Mouse (Mus musculus): ENCODE results near the gene Slc9a6. TPM values are rescaled to one million over a fixed set of nuclear protein-coding genes. Genes with fewer than 3 reads are reported as not detected.

The Slc9a6 gene
- polyA plus RNA-seq, 1 experiment from 2014 or later: 11.8 TPM

GRCm38 (mm10) chrX:56703965-56704562, 94.5 kb downstream of the Slc9a6 start:
- Histone ChIP-seq H3K27me3 (no peaks in the 10 kb centered on the region), H3K9me3 (no peaks in the 10 kb centered on the region), H3K9ac (no peak overlapping the region), H3K4me1 (no peaks in the 10 kb centered on the region), H3K27ac (no peak overlapping the region), H3K4me2 (no peak overlapping the region), H3K4me3 (no peak overlapping the region), H3K36me3 (no peaks in the 10 kb centered on the region)
- 69% methylated on average over 8 of the region's 8 CpGs for WGBS
- no peak for ATAC-seq (ENCODE audit: borderline replicate concordance, extremely low read depth, low FRiP score, low TSS enrichment)

- peak; percentile 83 for ATAC-seq (ENCODE audit: borderline replicate concordance, extremely low read depth, low FRiP score, low TSS enrichment)
- 46% methylated on average over 6 of the region's 6 CpGs for WGBS
- Histone ChIP-seq H3K9ac (no peak overlapping the region), H3K4me1 (no peaks in the 10 kb centered on the region), H3K4me2 (no peak overlapping the region), H3K27ac (peak overlapping the region; percentile 58), H3K27me3 (no peaks in the 10 kb centered on the region), H3K36me3 (no peaks in the 10 kb centered on the region), H3K9me3 (no peaks in the 10 kb centered on the region), H3K4me3 (no peak overlapping the region)
Measured at GRCm38 (mm10) chrX:56708592-56709370, 99.2 kb downstream of the Slc9a6 start.

- no peaks in the 10 kb centered on the region for H3K36me3 ChIP-seq
- H3K9ac ChIP-seq: no peak overlapping the region
- no peak overlapping the region for H3K27ac ChIP-seq
- no peak for ATAC-seq (ENCODE audit: borderline replicate concordance, extremely low read depth, low FRiP score, low TSS enrichment)
- H3K9me3 ChIP-seq: no peaks in the 10 kb centered on the region
- no peak overlapping the region for H3K4me3 ChIP-seq
- WGBS: 78% methylated on average over 1 of the region's 1 CpGs
- H3K4me2 ChIP-seq: no peak overlapping the region
- H3K4me1 ChIP-seq: no peaks in the 10 kb centered on the region
- H3K27me3 ChIP-seq: no peaks in the 10 kb centered on the region
Measured at GRCm38 (mm10) chrX:56710522-56710921, 101.0 kb downstream of the Slc9a6 start.

- Histone ChIP-seq H3K36me3 (no peaks in the 10 kb centered on the region), H3K27me3 (no peaks in the 10 kb centered on the region), H3K9ac (no peak overlapping the region), H3K27ac (no peak overlapping the region), H3K4me1 (no peaks in the 10 kb centered on the region), H3K4me2 (no peak overlapping the region), H3K4me3 (no peak overlapping the region), H3K9me3 (no peaks in the 10 kb centered on the region)
- 56% methylated on average over 1 of the region's 1 CpGs for WGBS
- ATAC-seq (ENCODE audit: borderline replicate concordance, extremely low read depth, low FRiP score, low TSS enrichment): no peak
Measured at GRCm38 (mm10) chrX:56712666-56713065, 103.1 kb downstream of the Slc9a6 start.

Small RNA genes within 50 kb of the gene (microRNA-seq; reads per million reads assigned to microRNA genes)
- not detected for gene Mir5116

Other genes with a start within 250 kb of the Slc9a6 start
- 7.5 and 7.9 TPM in 2 replicates for gene Smim10l2a, start 235.2 kb upstream of the Slc9a6 start, polyA plus RNA-seq (2015; fragmentation: Nextera tagmentation; extraction: Ambion mirVana)
- gene Gm2174, start 161.8 kb upstream of the Slc9a6 start, polyA plus RNA-seq (2015; fragmentation: Nextera tagmentation; extraction: Ambion mirVana): 1.3 and 3.1 TPM in 2 replicates
- gene Ints6l, start 154.9 kb upstream of the Slc9a6 start, polyA plus RNA-seq (2015; fragmentation: Nextera tagmentation; extraction: Ambion mirVana): 26.5 and 26.9 TPM in 2 replicates
- not detected in 2 replicates for gene Gm10477, start 85.0 kb upstream of the Slc9a6 start, polyA plus RNA-seq (2015; fragmentation: Nextera tagmentation; extraction: Ambion mirVana)
- gene Gm648, start 60.2 kb upstream of the Slc9a6 start, polyA plus RNA-seq (2015; fragmentation: Nextera tagmentation; extraction: Ambion mirVana): 0.14 TPM in 1 of 2 replicates, not detected in the other
- 25.1 and 26.8 TPM in 2 replicates for gene Mmgt1, start 11.7 kb upstream of the Slc9a6 start, polyA plus RNA-seq (2015; fragmentation: Nextera tagmentation; extraction: Ambion mirVana)
- 366 and 418 TPM in 2 replicates for gene Fhl1, start 122.0 kb downstream of the Slc9a6 start, polyA plus RNA-seq (2015; fragmentation: Nextera tagmentation; extraction: Ambion mirVana)
- 2.5 and 2.7 TPM in 2 replicates for gene Map7d3, start 212.6 kb downstream of the Slc9a6 start, polyA plus RNA-seq (2015; fragmentation: Nextera tagmentation; extraction: Ambion mirVana)

Measured in lung, embryonic 15.5 days (tissue).